Mouse (Mus musculus) liver, embryonic 14.5 days (tissue): ENCODE measurements at regions not wholly inside any gene's neighbourhood (a gene's known extent, or its start where the extent isn't known, plus 50 kb on each side); places are given as distances from the start of the nearest gene placed in this dataset.

Source experiments
- CTCF ChIP-seq: IDR thresholded peaks from 2 replicates; pipeline ENCODE4 v1.5.1; 2016; ENCODE audit warnings: antibody characterized with exemption, low read depth, control low read depth
- EP300 ChIP-seq: IDR thresholded peaks from 2 replicates; pipeline ENCODE4 v1.6.1; 2016; ENCODE audit warnings: antibody characterized with exemption, low read depth

GRCm38 (mm10) chr15:6209301-6209700, 90.3 kb upstream of the Dab2 start:
- TF ChIP-seq CTCF (peak; percentile 61), EP300 (no peak)
